Mouse (Mus musculus): ENCODE measurements at regions not wholly inside any gene's neighbourhood (a gene's known extent, or its start where the extent isn't known, plus 50 kb on each side); places are given as distances from the start of the nearest gene placed in this dataset.

DNA sequence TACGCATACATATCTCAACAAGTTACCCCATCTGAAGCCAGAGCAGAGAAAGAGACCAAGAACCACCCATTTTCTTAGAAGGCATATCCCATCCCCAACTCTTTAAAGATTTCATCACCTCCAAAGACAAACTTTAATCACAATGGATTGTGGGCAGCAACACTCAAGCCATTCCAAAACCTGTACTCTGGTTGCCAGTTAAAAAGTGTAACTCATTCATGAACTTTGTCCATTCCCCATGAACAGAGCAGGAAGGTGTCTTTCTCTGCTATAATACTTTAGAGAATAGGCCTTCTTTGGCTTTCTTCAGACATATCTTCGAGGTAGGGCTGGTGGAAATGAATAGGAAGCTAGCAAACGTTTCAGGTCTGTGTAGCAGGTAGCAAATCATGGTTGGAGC, 160.4 kb downstream of the Fzd1 start:
- DNase-seq (ENCODE audit: low spot score in 2 of 2): no peak

DNA sequence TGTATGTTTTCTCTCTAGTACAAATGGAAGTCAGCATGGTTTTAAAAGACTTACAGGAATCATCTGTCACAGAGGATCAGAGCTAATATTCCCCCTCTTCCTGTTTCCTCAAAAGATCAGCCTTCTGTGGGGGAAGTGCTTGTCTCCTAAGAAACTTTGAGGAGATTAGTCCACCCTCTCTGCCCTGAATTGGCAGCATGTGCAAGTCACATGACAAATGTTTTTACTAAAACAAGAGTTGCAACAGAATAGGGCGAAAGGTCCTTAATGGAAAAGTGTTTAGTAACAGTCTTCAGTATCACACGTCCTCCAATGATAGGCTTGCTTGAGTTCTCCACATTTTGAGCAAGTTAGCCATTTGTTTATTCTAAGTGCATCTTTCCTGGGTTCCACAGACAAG, 162.8 kb downstream of the Fzd1 start:
- no peak for DNase-seq (ENCODE audit: low spot score in 2 of 2)

DNA sequence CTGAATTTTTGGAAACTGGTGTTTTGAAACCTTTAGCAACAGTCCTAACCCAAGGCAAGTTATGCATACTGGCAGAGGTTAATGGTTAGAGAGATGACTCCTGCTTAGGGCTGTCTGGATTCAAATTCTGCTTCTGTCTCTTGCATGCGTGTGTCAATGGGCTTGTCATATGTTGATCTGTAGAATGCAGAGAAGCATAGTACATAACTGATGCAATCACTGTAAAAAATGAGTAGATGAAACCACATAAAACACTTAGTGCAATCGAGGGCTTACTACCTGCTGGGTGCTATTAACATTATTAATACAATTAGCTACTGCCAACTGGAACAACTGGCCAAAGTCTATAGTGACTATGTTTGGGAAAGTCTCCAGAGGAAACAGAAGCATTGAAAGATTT, 163.3 kb downstream of the Fzd1 start:
- DNase-seq (ENCODE audit: low spot score in 2 of 2): no peak

DNA sequence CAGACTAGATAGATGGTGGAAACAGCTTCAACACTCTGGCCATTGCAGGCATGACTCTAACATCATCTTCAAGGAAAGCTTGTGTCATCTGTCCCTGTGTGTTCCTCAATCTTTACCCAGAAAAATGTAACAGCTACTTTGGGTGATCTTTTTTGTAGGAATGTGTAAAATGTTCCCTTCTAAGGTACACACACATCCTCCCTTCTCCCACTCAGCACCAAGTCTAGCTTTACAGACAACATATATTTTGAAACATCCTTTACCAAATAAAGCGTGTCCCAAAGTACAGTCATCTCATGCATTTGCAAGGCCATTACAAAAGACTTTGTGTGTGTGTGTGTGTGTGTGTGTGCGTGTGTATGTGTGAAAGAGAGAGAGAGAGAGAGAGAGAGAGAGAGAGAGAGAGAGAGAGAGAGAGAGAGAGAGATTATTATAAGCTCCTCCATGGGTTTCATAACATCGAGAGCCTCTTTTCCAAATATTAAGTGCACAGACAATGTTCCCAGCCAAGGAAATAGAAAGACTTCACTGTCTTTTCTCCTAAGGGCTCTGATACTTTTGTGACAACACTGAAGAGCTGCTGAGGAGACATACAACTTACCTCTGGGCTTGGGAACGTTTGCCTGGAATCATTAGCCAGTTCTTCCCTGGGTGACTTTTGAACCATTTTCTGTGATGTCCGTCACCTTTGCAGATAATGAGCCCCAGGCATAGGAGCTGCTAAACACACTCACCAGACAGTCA, 164.0 kb downstream of the Fzd1 start:
- DNase-seq (ENCODE audit: low spot score in 2 of 2): no peak

DNA sequence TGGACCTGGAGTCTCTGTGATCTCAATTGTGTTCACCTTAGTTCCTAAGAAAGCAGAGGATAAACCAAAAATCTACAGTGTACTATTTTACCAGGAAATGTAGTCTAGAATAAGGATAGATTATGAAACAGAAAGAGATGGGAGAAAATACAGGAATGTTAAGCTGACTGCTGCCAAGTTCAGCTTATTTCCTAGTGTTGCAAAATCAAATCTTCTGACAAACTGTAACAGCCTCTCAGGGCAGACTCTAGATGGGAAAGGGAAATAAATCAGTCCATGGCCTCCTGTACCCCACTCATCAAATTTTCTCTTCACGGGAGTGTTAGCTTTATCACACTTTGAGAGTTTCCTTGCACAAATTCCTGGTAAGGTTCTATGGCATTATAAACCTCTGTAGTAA, 166.1 kb downstream of the Fzd1 start:
- no peak for DNase-seq (ENCODE audit: low spot score in 2 of 2)

DNA sequence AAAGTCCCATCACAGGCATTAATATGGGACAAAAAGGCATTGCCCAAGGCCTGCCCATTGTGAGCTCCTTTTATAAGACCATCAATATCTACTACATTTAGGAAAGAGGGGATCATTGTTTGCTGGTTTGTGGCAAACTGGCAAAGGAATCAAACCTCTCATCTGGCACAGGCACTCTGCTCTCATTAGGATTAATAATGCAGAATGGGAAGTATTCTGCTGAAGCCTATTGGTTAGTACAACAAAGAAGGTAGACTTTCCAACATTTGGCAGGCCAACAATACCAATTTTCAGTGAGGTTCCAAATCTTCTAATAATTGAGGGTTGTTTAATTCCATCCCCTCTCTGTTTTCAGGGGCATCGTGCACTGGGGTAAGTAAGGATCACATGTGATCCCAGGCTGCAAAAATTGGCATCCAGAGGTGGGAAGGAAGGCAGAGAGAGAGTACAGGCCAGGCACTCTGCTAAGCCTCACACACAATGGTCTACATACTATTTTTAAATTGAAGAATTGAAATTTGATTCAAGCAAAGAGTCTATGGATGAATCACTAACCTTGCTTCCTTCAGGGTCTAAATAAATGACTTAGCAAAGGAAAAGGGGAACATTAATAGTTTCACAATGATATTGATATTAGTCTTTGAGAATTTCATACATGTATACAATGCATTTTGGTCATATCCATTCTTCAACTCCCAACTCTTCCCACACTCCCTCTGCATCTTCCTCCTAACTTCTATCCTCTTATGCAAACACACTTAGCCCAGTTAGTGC, 174.9 kb downstream of the Fzd1 start:
- no peak for DNase-seq (ENCODE audit: low spot score in 2 of 2)

DNA sequence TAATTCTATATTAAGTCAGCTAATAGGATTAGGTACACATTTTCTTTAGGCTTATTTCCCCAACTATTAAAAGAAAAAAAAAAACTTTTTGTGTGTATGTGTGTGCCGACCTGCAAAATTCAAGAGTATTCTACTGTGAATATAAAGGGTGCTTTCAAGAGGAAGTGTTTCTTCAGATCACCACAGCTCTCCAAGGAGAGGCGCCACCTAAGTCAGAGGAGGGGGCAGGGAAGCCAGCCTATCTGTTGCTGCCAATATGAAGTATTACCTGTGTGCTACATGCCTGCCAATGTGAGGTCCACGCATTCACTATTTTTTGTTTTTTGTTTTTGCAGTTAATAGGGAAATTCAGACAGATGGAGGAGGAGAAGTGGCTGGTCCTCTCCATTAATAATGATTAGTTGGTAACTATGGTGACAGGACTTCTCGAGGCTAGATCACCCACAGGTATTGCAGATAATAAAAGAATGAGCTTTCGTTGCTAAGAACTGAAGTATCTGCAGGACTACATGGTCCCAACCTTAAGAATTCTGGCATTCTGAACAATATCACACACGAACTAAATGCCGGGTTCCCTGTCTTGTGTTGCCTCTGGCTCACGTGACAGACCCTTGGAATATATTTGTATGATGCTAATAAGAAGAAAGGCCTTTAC, 177.5 kb downstream of the Fzd1 start:
- DNase-seq (ENCODE audit: low spot score in 2 of 2): no peak

DNA sequence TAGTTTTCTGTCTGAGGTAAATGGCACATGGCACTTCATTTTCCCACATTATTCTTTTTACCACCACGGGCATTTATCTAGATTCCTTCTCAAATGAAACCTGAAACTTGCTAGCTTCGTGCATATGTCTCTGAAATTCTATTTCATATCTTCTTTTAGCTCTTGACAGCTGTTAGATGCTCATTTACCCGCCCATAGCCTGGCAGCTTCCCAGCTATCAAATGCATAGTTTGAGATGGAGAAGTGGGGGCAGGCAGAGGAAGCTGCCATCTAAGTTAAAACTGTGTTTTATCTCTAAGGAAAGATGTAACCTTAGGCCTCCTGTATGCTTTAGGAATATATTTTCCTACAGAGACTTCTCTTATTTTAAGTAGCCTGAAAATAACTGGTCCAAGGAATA, 179.0 kb downstream of the Fzd1 start:
- DNase-seq (ENCODE audit: low spot score in 2 of 2): peak in 1 of 2 experiments; percentile 18

DNA sequence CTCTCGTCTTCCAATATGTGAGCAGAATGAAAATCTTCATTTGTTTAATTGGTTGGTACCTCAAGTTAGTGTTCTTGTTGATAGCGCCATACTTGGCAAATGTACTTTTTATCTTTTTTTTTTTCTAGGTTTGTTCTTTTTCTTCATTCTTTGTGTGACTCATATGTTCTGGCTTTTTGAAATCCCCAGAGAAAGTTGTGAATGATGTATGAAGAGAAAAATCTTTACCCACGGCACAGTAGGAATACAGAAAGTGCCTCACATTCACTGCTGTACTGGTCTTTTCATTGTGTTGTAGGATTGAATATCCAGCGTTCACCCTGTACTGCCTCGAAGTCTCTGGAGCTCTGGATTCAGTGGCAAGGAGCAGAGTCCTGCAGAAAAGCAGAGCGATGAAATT, 180.7 kb downstream of the Fzd1 start:
- DNase-seq (ENCODE audit: low spot score in 2 of 2): no peak

DNA sequence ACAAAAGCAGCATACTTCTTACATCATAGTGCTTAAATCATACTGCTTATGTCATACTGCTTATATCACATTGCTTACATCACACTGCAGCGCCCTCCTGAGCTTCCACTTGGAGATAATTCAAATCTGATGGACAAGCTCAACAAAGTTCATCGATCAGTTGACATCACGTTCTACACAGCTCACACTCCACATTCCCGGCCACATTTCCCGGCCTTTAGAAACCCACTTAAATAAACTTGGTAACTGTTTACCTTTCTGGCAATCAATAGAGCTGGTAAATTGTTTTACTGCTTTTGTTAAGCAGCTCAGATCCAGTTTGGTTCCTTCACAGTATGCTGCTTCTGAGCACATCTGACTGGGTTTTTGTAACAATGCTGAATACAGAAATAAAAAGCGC, 194.0 kb downstream of the Fzd1 start:
- no peak for DNase-seq (ENCODE audit: low spot score in 2 of 2)

DNA sequence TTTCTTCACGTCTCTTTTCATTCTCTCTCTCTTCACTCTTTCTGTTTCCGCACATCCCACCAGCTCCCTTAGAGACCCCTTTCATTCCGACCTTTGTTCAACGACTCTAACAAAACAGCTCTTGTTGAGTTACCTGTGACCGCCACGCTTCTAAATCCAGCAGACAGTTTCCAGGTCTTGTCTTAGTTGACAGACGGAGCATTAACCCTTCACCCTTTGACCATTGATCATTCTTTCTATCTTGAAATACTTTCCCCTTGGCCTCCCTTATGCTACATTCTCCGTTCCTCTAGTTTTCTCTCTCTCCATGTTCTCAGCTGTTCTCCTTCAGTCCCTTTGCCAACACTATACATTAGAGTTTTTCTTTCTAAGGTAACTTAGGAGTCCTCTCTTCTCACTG, 196.2 kb downstream of the Fzd1 start:
- DNase-seq (ENCODE audit: low spot score in 2 of 2): no peak

DNA sequence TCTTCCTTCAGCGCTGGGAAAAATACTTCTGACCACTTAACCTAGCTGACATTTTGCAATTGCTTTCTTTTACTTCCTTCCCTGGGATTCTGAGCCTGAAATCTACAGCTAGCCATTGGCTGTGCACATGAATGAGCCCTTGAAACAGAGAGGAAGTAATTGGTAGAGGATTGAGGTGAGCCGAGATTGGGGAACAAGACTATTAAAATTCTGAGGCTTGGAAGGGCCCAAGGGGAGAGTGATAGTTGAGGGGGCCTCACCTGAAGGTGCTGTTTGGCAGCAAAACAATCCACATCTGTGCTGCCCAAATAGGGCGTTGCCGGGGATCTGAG, 196.7 kb downstream of the Fzd1 start:
- DNase-seq (ENCODE audit: low spot score in 2 of 2): no peak

DNA sequence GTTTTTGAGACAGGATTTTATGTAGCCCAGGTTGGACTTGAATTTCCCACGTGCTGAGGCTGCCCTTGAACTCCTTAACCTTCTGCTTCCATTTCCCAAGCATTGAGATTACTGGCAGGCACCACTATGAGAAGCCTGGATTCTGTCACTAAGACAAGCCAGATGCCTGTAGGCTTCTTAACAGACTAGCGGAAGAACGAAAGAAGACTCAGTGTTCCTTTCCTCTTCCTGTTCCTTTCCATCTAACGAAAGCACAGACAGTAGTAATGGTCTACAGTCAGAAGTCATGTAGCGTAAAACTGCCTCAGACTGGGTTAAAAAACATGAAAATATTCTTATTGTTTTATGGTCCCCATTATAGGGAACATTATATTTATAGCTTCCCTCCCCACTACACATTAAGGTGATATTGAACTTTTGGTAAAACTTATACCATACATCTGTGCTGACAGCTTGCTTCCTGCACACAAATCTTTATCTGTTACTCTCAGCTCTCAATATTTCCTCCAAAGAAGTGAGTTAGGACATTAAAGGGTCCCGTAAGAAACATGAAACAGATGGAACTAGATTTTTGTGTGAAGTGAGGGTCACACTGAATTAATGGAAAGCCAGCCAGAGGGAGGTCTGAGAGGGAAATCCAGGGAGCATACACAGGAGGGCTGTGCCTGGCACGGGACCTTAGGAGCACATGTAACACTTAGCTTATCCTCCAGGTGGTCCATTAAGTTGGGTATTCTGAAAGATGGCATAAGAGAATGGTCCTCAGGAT, 197.3 kb downstream of the Fzd1 start:
- DNase-seq (ENCODE audit: low spot score in 2 of 2): no peak

DNA sequence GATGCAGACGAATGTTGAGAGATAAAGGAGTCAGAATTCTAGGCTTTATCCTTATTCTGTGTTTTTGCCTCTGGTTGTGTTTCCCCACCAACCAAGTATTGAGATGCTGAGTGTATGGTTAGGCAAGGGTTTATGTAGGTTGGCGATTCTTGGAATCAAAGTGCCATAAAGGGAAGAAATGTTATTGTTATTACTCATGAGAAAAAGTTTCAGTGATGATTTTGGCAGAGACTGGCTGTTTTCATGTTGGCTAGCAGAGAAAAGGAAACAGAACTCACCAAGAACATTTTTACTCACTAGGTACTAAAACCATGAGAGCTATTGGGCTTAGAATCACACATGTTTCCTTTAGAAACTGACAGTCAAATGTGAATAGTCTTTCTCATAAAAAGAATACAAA, 202.9 kb downstream of the Fzd1 start:
- no peak for DNase-seq (ENCODE audit: low spot score in 2 of 2)

DNA sequence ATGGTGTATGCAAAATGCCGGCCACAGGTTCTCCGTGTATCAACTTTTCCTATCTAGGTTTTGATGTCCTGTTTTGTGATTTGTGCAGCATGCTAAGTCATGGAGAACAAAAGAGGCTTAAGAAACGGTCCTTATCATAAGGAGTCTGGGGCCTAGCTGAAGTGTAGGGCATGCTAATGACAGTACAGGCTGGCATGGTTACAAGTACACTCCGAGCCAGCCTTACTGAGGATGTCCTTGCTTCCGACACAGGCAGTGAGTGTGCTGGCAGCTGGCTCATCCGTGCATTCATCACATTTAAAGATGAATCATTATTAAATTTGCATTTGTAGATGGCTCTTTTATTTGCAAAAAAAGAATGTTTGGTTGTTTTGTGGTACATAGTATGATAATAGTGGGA, 219.3 kb downstream of the Fzd1 start:
- DNase-seq (ENCODE audit: low spot score in 2 of 2): peak in 1 of 2 experiments; percentile 13

DNA sequence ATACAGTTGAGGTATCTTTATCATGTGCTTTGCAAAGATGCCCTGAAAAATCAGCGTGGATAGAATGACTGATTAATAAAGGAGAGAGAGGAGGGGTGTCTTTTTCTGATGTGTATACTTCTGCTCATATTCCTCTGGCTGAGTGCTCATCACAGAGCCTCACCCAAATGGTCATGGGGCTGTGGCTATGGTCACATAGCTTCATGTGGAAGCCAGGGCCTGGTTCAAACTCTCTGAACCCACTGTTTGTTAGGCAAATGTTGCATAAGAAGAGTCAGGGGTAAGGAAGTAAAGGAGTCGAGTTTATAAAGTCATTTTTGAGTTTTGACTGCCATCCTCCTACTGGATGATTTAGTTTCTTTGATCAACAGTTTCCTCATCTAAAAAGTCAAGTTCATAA, 221.0 kb downstream of the Fzd1 start:
- no peak for DNase-seq (ENCODE audit: low spot score in 2 of 2)

DNA sequence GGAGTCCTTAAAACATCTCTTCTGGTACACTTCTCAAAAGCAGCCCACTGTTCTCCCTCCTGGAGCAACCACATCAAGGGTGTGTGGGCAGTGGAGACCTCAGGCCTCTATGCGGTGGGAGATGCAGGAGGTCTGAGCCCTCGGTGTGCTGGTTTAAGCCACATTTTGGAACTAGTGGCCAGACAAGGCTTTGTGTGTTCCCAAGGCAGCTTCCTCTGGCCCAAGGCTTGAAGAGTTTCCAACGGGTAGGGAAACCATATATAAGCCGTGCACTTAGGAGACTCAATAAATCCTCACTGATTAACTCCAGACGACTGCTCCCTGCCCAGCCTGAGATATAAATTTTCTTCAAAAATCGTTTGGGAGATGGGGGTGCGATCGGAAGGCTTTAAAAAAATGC, 221.9 kb downstream of the Fzd1 start:
- DNase-seq (ENCODE audit: low spot score in 2 of 2): no peak

DNA sequence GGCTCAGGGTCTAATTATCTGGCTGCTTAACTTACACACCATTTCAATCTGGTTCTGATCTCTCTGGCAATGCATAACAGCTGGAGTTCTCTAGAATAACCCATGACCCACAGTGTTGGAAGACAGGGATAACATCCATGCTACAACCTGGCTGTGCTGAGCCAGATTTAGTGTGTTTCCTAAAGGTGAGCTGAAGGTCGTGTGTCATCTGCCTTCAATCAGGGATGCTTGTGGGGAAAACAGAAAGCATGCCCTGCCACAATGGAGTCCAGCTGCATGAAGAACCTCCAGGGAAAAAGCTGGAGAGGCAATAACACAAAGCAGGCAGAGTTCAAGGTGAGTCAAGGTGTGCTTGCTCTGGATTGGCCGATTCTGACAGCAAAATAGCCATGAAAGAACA, 223.3 kb downstream of the Fzd1 start:
- no peak for DNase-seq (ENCODE audit: low spot score in 2 of 2)

DNA sequence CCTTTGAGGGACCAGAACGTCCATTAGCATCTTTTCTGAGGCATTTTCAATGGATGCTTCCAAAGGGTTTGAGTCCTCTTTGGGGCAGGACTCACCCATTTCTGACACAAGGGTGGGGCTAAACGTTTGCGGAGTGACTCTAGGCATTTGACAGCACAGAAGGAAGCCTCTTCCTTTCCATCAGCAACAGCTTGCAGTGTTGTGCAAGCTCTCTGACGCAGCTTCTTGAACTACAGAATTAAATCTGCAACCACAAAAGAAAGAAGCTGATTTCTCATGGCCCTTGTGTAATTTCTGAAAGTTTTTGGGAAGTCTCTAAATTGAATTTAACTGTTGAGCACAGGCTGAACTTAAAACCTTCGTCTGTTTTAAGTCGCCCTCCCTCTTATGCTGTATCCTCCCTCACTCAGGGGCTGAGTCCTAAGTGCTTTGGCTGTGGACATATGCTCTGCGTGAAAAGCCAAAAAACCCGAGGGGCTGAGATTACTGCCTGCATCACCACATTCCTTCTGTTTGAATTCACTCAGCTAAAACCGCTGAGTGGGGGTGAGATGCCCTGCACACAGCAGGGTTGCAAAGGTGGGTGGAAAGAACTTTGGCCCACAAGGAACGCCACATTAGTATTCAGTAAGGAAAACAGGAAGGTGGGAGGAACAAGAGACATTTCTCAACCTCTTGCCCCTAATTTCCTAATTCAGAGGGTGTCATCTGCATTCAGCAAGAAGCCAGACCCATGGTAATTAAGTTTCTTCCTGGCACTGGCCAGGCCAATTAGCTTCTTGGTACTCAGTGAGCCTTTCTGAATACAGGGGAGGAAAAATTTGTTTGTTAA, 227.4 kb downstream of the Fzd1 start:
- peak; percentile 10 to 14 for DNase-seq (ENCODE audit: low spot score in 2 of 2)

DNA sequence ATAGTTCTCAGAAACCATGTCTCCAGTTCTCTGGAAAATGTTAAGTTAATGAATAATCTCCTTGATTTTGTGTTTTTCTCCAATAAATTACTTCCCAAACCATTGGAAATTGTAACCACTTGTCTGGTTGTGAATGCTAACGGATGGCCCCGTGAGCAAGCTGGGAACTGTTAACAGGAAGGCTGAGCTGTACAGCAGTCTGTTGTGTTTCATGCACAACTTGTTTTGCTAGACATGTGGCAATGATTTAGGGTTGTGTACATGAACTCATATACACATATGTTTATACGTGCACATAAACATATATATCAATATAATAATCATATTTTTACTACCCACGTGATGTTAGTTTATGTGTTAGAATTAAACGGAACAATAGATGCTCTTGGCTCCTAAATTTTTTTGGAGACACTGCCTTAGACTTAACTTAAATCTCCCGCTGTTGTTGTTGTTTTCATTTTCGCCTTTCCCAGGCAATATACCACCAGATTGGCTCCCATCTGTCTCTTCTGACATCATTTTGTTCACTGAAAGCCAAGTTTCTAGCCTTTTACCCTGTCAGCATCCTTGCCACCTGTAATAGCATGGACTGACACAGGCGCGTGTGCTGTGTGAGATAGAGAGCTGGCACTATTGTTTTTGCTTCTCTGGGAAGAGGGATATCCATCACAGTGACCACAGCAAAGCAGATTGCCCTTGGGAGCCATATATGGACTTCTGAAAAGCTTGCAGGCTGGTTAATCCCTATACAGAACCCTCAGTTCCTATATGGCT, 231.6 kb downstream of the Fzd1 start:
- no peak for DNase-seq (ENCODE audit: low spot score in 2 of 2)
